Mouse (Mus musculus) intestine, postnatal 0 days (tissue): ENCODE data around the gene Bcl2l13. TPM values are rescaled to one million over a fixed set of nuclear protein-coding genes. Genes with fewer than 3 reads are reported as not detected.
A peak's percentile ranks its signal among the peaks of the same experiment; 100 is the strongest.

Source experiments
- ATAC-seq: fragments of 200-750 bp; cut with Nextera tagmentation; 2 replicates; pipeline ENCODE4 v1.8.0; 2017; ENCODE audit warnings: mild to moderate bottlenecking, moderate TSS enrichment, moderate library complexity
- H3K27ac ChIP-seq: fragments of 300-500 bp; sonication (generic); 2 replicates; pipeline ENCODE4 v1.5.1; 2014; ENCODE audit warnings: mild to moderate bottlenecking, low read depth, low read length, moderate library complexity
- H3K27me3 ChIP-seq: fragments of 300-500 bp; sonication (generic); replicated peaks from 2 replicates; pipeline ENCODE4 v1.6.1; 2014; ENCODE audit warnings: low read length, mixed read lengths; ENCODE audit not compliant: control insufficient read depth, insufficient read depth
- H3K36me3 ChIP-seq: fragments of 300-500 bp; sonication (generic); 2 replicates; pipeline ENCODE4 v1.6.1; 2014; ENCODE audit warnings: mild to moderate bottlenecking, moderate library complexity; ENCODE audit not compliant: control insufficient read depth, insufficient read depth
- H3K4me1 ChIP-seq: fragments of 300-500 bp; sonication (generic); replicated peaks from 2 replicates; pipeline ENCODE4 v1.6.1; 2014; ENCODE audit warnings: antibody characterized with exemption, low read length, mixed read lengths; ENCODE audit not compliant: control insufficient read depth, insufficient read depth
- H3K4me2 ChIP-seq: fragments of 300-500 bp; sonication (generic); replicated peaks from 2 replicates; pipeline ENCODE4 v1.6.1; 2014; ENCODE audit warnings: low read depth, mild to moderate bottlenecking, moderate library complexity
- H3K4me3 ChIP-seq: fragments of 300-500 bp; sonication (generic); 2 replicates; pipeline ENCODE4 v1.5.1; 2014; ENCODE audit warnings: low read depth, low read length
- H3K9ac ChIP-seq: fragments of 300-500 bp; sonication (generic); 2 replicates; pipeline ENCODE4 v1.6.1; 2014; ENCODE audit warnings: mild to moderate bottlenecking, low read depth, low read length
- H3K9me3 ChIP-seq: fragments of 300-500 bp; sonication (generic); 2 replicates; pipeline ENCODE4 v1.6.1; 2016; ENCODE audit warnings: mixed run types; ENCODE audit not compliant: control insufficient read depth
- CTCF ChIP-seq: sonication (generic); IDR thresholded peaks from 2 replicates; pipeline ENCODE4 v1.5.1; 2016; ENCODE audit warnings: low read depth, mild to moderate bottlenecking, control low read depth, antibody characterized with exemption, moderate library complexity
- WGBS: fragments of 180-500 bp; shearing (Covaris S2); extraction: QIAGEN DNeasy Blood & Tissue Kit; methylation state at CpG from one replicate; pipeline ENCODE4 v1.1.7; 2014; 5-methylcytosine and 5-hydroxymethylcytosine counted together
- polyA plus RNA-seq: library from polyadenylated mRNA; unstranded; fragments of >200 nt; fragmentation: Nextera tagmentation; extraction: Ambion mirVana; gene quantifications from 2 replicates; pipeline ENCODE4 v1.2.1, GENCODE M21; 2015

Gene Bcl2l13
- polyA plus RNA-seq, 1 experiment from 2014 or later = 9.9 TPM

DNA sequence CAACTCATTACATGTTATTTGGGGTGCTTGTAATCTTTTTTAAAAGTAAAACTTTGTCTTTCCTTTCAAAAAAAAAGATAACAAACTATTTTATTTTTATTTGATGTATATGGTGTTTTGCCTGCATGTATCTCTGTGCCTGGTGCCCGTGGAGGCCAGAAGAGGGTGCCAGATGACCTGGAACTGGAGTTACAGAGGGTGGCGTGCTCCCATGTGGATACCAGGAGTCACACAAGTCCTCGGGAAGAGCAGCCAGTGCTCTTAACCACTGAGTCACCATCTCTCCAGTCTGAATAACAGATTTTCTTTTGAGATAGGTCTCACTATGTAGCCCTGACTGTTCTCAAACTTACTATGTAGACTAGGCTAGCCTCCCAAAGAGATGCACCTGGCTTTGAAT, 73.5 kb downstream of the Bcl2l13 start:
- Histone ChIP-seq H3K27me3 (no peaks in the 10 kb centered on the region), H3K4me1 (0 out of 2 replicates have a peak, but pooled peaks cover 3% of the 10 kb centered on the region), H3K9ac (no peak overlapping the region), H3K27ac (no peak overlapping the region), H3K4me3 (no peak overlapping the region), H3K4me2 (no peak overlapping the region), H3K36me3 (no peaks in the 10 kb centered on the region), H3K9me3 (no peaks in the 10 kb centered on the region)
- 81% methylated on average over 3 of the region's 3 CpGs for WGBS
- peak; percentile 17; the same call in 1 of the 2 replicates for TF ChIP-seq CTCF
- no peak for ATAC-seq

DNA sequence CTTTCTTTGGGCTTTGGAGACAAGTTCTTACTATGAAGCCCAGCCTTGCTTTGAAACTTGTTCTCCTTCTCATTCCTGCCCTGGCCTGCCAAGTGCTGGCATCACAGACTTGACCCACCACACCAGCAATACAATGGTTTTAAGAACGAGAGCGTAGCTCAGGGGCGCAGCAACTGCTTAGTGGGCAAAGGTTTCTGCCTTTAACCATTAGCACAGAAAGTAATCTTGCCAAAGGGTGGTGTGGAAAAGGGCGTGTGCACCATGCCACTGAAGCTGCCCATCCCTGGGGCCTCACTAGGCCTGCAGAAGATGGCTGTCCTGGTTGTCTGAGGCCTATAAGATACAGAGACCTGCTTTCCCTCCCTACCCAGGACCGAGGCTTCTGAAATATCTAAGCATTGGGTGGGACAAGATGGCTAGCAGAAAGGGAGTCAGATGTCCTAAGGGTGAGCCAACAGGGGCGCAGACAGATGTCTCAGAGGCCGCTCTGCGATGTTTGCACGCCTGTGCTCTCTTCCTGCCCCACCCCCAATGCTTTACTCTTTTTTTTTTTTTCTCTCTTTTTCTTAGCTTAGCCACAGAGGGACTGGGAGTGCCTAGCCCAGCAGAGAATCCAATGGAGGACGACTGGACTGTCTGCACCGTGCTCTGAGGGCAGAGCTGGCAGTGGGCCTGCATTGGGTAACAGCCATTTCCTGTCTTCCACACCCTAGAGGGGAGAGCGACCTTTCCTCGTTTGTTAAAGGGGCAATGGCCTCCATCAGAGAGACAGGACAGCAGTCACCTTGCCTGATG, 75.4 kb downstream of the Bcl2l13 start:
- WGBS = 42% methylated on average over 13 of the region's 13 CpGs
- no peak overlapping the region for H3K4me3 ChIP-seq
- H3K27ac ChIP-seq = no peak overlapping the region; the same call in 1 of the 2 replicates
- TF ChIP-seq CTCF = no peak
- no peak overlapping the region for H3K9ac ChIP-seq
- no peaks in the 10 kb centered on the region for H3K36me3 ChIP-seq
- peak; percentile 50; the same call in 1 of the 2 replicates for ATAC-seq
- H3K27me3 ChIP-seq = no peaks in the 10 kb centered on the region
- no peak overlapping the region; the same call in 1 of the 2 replicates for H3K4me2 ChIP-seq
- no peaks in the 10 kb centered on the region for H3K9me3 ChIP-seq
- H3K4me1 ChIP-seq = 0 out of 2 replicates have a peak, but pooled peaks cover 3% of the 10 kb centered on the region

GRCm38 (mm10) chr6:120912931-120913330, 76.9 kb downstream of the Bcl2l13 start:
- Histone ChIP-seq H3K4me1 (0 out of 2 replicates have a peak, but pooled peaks cover 3% of the 10 kb centered on the region), H3K9me3 (no peaks in the 10 kb centered on the region), H3K27ac (no peak overlapping the region), H3K27me3 (no peaks in the 10 kb centered on the region), H3K36me3 (no peaks in the 10 kb centered on the region), H3K9ac (no peak overlapping the region), H3K4me3 (no peak overlapping the region), H3K4me2 (no peak overlapping the region)
- TF ChIP-seq CTCF = no peak
- 30% methylated on average over 2 of the region's 2 CpGs for WGBS
- ATAC-seq = no peak

DNA sequence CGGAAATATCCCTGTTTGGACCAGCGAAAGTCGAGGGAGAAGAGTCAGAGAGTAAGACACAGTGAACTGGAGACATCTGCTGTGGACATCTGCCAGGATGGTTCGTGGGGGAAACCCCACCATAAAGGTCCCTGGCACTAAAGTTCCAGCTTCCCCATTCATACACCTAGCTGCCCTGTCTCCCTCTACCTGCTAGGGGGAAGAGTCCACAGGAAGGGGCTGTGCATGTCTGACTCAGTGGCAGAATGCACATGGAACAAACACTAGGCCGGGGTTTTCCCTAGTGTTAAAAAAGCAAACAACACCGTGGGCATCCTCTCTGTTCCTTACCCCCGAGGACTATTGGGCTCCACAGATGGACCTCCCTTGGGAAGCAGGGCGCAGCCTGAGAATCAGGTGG, 77.8 kb downstream of the Bcl2l13 start:
- Histone ChIP-seq H3K27ac (no peak overlapping the region), H3K27me3 (no peaks in the 10 kb centered on the region), H3K9me3 (no peaks in the 10 kb centered on the region), H3K4me3 (no peak overlapping the region), H3K9ac (no peak overlapping the region), H3K36me3 (no peaks in the 10 kb centered on the region), H3K4me2 (no peak overlapping the region), H3K4me1 (0 out of 2 replicates have a peak, but pooled peaks cover 3% of the 10 kb centered on the region)
- WGBS = 89% methylated on average over 8 of the region's 8 CpGs
- no peak for TF ChIP-seq CTCF
- no peak for ATAC-seq

DNA sequence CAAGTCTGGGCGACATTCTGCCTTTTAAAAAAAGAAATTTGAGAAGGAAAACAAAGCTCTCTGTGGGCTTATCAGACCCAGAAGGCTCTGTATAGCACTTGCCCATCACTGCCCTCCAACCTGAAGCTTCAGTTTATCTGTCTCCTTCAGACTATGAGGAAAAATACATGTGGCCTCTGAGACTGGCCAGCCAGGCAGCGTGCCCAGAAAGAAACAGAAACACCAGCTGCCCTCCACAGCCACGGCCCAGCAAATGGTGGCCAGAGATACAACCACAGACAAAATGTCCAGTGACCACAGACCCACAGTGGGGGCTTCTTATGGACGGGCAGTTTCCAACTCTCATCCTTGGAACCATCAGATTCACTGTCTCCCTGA, 78.5 kb downstream of the Bcl2l13 start:
- WGBS = 88% methylated on average over 4 of the region's 4 CpGs
- no peak overlapping the region for H3K4me3 ChIP-seq
- TF ChIP-seq CTCF = no peak
- no peak overlapping the region for H3K9ac ChIP-seq
- no peaks in the 10 kb centered on the region for H3K36me3 ChIP-seq
- no peak overlapping the region; the same call in 1 of the 2 replicates for H3K27ac ChIP-seq
- no peak overlapping the region for H3K4me2 ChIP-seq
- ATAC-seq = no peak
- no peaks in the 10 kb centered on the region for H3K9me3 ChIP-seq
- no peaks in the 10 kb centered on the region for H3K27me3 ChIP-seq
- 0 out of 2 replicates have a peak, but pooled peaks cover 3% of the 10 kb centered on the region for H3K4me1 ChIP-seq

DNA sequence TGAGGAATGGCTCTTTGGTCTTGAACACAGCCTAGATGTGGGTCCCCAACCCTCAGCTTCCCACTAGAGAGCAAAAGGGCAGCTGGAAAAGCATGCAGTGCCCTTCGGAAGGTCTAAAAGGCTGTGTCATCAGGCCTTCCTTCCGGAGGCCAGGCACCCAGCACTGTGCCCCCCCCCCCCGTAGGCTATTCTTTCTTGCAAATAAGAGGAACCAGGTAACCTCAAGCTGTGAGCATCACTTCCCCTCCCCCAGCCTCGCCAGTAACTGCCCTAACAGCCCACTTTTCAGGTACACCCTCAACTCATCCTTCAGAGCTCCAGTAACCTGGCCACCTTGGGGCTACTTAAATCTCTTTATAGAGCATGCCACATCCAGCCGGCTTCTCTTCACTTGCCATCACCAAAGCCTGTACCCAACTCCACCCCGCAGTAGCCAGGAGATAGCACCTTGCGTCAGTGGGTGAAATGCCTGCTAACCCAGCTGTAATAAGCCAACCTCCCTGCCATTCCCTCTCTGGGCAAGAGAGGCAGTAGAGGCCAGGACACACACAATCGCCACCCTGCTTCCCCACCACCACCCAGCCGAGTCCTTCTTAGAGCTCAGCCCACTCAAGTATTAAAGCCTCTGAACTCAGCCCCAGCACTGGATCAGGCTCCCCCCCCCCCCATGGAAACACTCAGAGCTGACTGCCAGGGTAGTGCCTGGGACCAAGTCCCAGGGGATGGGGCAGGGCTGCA, 79.1 kb downstream of the Bcl2l13 start:
- Histone ChIP-seq H3K9ac (no peak overlapping the region), H3K36me3 (no peaks in the 10 kb centered on the region), H3K4me1 (0 out of 2 replicates have a peak, but pooled peaks cover 3% of the 10 kb centered on the region), H3K9me3 (no peaks in the 10 kb centered on the region), H3K4me3 (no peak overlapping the region), H3K27ac (no peak overlapping the region; the same call in 1 of the 2 replicates), H3K4me2 (peak overlapping the region; percentile 97), H3K27me3 (no peaks in the 10 kb centered on the region)
- ATAC-seq = 0 out of 2 replicates have a peak, but pooled peaks have one; percentile 18
- peak; percentile 66 for TF ChIP-seq CTCF
- WGBS = 54% methylated on average over 9 of the region's 9 CpGs
